Mouse (Mus musculus): ENCODE measurements around the gene Iffo2.

- no peak for TF ChIP-seq CTCF (IDR thresholded peaks at IDR 0.05; ENCODE audit: low read depth, low read length)
- TF ChIP-seq POLR2A (IDR thresholded peaks at IDR 0.05; ENCODE audit: borderline replicate concordance, low read depth, low read length), result no peak
Measured at GRCm38 (mm10) chr4:139617001-139617364, 86.6 kb downstream of the Iffo2 start.

Measured in bone marrow macrophage, adult 2 months (primary cell).